Mouse (Mus musculus): ENCODE measurements around the gene Tmcc2.

DNA sequence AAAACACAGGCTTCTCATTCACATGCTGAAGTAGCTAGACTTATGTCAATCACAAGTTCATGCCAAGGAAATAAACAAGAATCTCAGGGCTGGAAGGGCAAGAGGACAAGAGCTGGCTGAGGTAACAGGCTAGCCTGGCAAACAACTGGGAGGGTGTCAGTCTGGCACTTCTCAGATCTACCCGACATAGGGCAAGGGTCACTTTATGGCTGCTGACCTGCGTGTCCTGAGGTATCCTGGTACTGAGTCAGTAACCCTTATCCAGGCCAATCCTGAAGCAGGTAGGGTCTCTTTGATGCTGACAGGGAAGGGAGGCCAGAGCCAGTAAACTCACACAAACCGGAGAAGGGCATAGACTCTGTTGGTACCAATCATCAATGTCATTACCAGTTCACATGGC, 62.5 kb downstream of the Tmcc2 start:
- TF ChIP-seq CTCF (conservative IDR thresholded peaks at IDR 0.05; ENCODE audit: low read length) (no peak), POU5F1 (IDR thresholded peaks at IDR 0.05; ENCODE audit: borderline replicate concordance, low read length) (no peak), NANOG (IDR thresholded peaks at IDR 0.05; ENCODE audit: borderline replicate concordance, low read length) (no peak)

Measured in E14TG2a.4 (cell line).